Mouse (Mus musculus) left cerebral cortex, postnatal 14 days (tissue): ENCODE results near the gene Dcx. TPM values are rescaled to one million over a fixed set of nuclear protein-coding genes. Genes with fewer than 3 reads are reported as not detected.

Experiments
- DNase-seq, 2 experiments: peaks; one replicate each; pipeline ENCODE4 v3.0.0; 2021 to 2022; ENCODE audit warnings: low spot score in 2 of 2, mixed read lengths in 1 of 2
- intact Hi-C: fragments of 180-260 bp; cut with DNase I; formaldehyde crosslinking; loops from one replicate; pipeline ENCODE4 v1.15.1; 2025
- microRNA-seq, 2 experiments: library from miRNA; unstranded; fragments of <30 nt; microRNA quantifications; one replicate each; pipeline ENCODE4 v1.2.0; 2022
- total RNA-seq, 2 experiments: library from RNA; stranded (reverse); gene quantifications; 2 replicates each; pipeline ENCODE4 v1.2.3; 2021

Gene Dcx
- total RNA-seq, 2 experiments from 2014 or later, result 55.8 to 56.8 TPM

GRCm38 (mm10) chrX:143851351-143851750 lies 81.8 kb downstream of the Dcx start:
- no peak for DNase-seq
- intact Hi-C loops, result no loop called here

GRCm38 (mm10) chrX:143849969-143850368 lies 83.1 kb downstream of the Dcx start:
- intact Hi-C loops, result no loop called here
- no peak for DNase-seq

GRCm38 (mm10) chrX:143846637-143847036 lies 86.5 kb downstream of the Dcx start:
- no peak for DNase-seq
- intact Hi-C loops, result no loop called here

- intact Hi-C loops, result loop anchor here (10.0 kb wide), 1 partner anchor 168 kb away; no protein-coding TSS in a partner anchor
- no peak for DNase-seq
Measured at GRCm38 (mm10) chrX:143827212-143827611, 105.9 kb downstream of the Dcx start, which contains the start of gene Capn6. Gene Capn6, minus strand, starts transcription at chrX:143827414.

GRCm38 (mm10) chrX:143826521-143826920 lies 106.6 kb downstream of the Dcx start:
- intact Hi-C loops, result loop anchor here (10.0 kb wide), 1 partner anchor 168 kb away; no protein-coding TSS in a partner anchor

GRCm38 (mm10) chrX:143818961-143819360 lies 114.2 kb downstream of the Dcx start:
- peak in 1 of 2 experiments; percentile 5 for DNase-seq
- intact Hi-C loops, result no loop called here

More at GRCm38 (mm10) chrX:143826521-143826920, 106.6 kb downstream of the Dcx start:
- DNase-seq, result no peak

- no peak for DNase-seq
- intact Hi-C loops, result no loop called here
Measured at GRCm38 (mm10) chrX:143815948-143816347, 117.2 kb downstream of the Dcx start.

Small RNAs within 50 kb of the gene (microRNA-seq; reads per million reads assigned to microRNA genes)
- 0 reads per million in 2 experiments for gene Gm47298

Other genes starting within 250 kb of the Dcx start
- gene Capn6, start 105.9 kb downstream of the Dcx start, total RNA-seq, result 1 to 10 TPM; 1.0 to 2.2 TPM
- under 1 TPM; 0.11 to 0.15 TPM for gene A730046J19Rik, start 220.4 kb upstream of the Dcx start, total RNA-seq